Mouse (Mus musculus) cerebellum, adult 11 months (tissue): ENCODE data around the gene Ndufs2.
"Not testable (repeated sequence)": the region's sequence is repeated elsewhere in the genome, so short reads cannot be mapped to it uniquely, and the experiment has no call there.

Experiments
- DNase-seq: peaks from one replicate; pipeline ENCODE4 v3.0.0; 2022

Ndufs2 gene

GRCm38 (mm10) chr1:171251594-171252324 is 571 bp upstream of the Ndufs2 start:
- no peak for DNase-seq

- DNase-seq, result no peak
Measured at GRCm38 (mm10) chr1:171249913-171250600, 1.1 kb downstream of the Ndufs2 start, which contains the start of gene Adamts4. TSS of gene Adamts4 (plus strand) at chr1:171250421.

- no peak for DNase-seq
Measured at GRCm38 (mm10) chr1:171248386-171249226, 2.6 kb downstream of the Ndufs2 start.

GRCm38 (mm10) chr1:171247916-171248315 is 3.3 kb downstream of the Ndufs2 start:
- no peak for DNase-seq

GRCm38 (mm10) chr1:171247453-171247841 is 3.7 kb downstream of the Ndufs2 start:
- DNase-seq, result no peak

GRCm38 (mm10) chr1:171246709-171247452 is 4.3 kb downstream of the Ndufs2 start:
- DNase-seq, result peak; percentile 98

GRCm38 (mm10) chr1:171245353-171245752 is 5.8 kb downstream of the Ndufs2 start:
- no peak for DNase-seq

- DNase-seq, result not testable (repeated sequence)
Measured at GRCm38 (mm10) chr1:171241952-171242351, 9.2 kb downstream of the Ndufs2 start.

GRCm38 (mm10) chr1:171240911-171241310 is 10.3 kb downstream of the Ndufs2 start:
- no peak for DNase-seq

GRCm38 (mm10) chr1:171239992-171240744 is 11.0 kb downstream of the Ndufs2 start:
- DNase-seq, result no peak

GRCm38 (mm10) chr1:171238463-171238862 is 12.7 kb downstream of the Ndufs2 start:
- DNase-seq, result no peak

GRCm38 (mm10) chr1:171237438-171237837 is 13.8 kb downstream of the Ndufs2 start:
- no peak for DNase-seq

GRCm38 (mm10) chr1:171235791-171236190 is 15.4 kb downstream of the Ndufs2 start:
- DNase-seq, result no peak

GRCm38 (mm10) chr1:171234538-171234937 is 16.6 kb downstream of the Ndufs2 start:
- no peak for DNase-seq

GRCm38 (mm10) chr1:171234126-171234525 is 17.1 kb downstream of the Ndufs2 start, which contains the start of gene Fcer1g:
TSS of gene Fcer1g (minus strand) at chr1:171234365.
- DNase-seq, result no peak

GRCm38 (mm10) chr1:171232800-171233730 is 18.1 kb downstream of the Ndufs2 start:
- no peak for DNase-seq

- no peak for DNase-seq
Measured at GRCm38 (mm10) chr1:171232348-171232747, 18.8 kb downstream of the Ndufs2 start.

GRCm38 (mm10) chr1:171231844-171232243 is 19.3 kb downstream of the Ndufs2 start:
- no peak for DNase-seq

GRCm38 (mm10) chr1:171230215-171230614 is 21.0 kb downstream of the Ndufs2 start:
- DNase-seq, result no peak

- DNase-seq, result no peak
Measured at GRCm38 (mm10) chr1:171229750-171230149, 21.4 kb downstream of the Ndufs2 start.

GRCm38 (mm10) chr1:171227879-171228278 is 23.3 kb downstream of the Ndufs2 start:
- no peak for DNase-seq
